Mouse (Mus musculus) heart, embryonic 14.5 days (tissue): ENCODE measurements around the gene Hacd1. TPM values are rescaled to one million over a fixed set of nuclear protein-coding genes. Genes with fewer than 3 reads are reported as not detected.
"Not testable (repeated sequence)": the region's sequence is repeated elsewhere in the genome, so short reads cannot be mapped to it uniquely, and the experiment has no call there.

Source experiments
- ATAC-seq: fragments of 200-750 bp; cut with Nextera tagmentation; 2 replicates; pipeline ENCODE4 v1.8.0; 2017; ENCODE audit warnings: low read depth, moderate TSS enrichment; ENCODE audit not compliant: insufficient number of reproducible peaks, insufficient read depth, low FRiP score
- H3K27ac ChIP-seq, 2 experiments: fragments of 200-500 bp in 1 of 2; fragments of 300-500 bp in 1 of 2; sonication (generic) in 1 of 2; replicated peaks in 1 of 2; 2 replicates each; pipeline ENCODE4 v1.5.1; 2012 to 2014; ENCODE audit warnings: low read depth in 2 of 2, low read length in 2 of 2, control low read depth in 1 of 2, mild to moderate bottlenecking in 1 of 2, mixed read lengths in 1 of 2; ENCODE audit not compliant: control insufficient read depth in 1 of 2, insufficient read depth in 1 of 2
- H3K27me3 ChIP-seq: fragments of 300-500 bp; sonication (generic); 2 replicates; pipeline ENCODE4 v1.6.1; 2014; ENCODE audit warnings: mild to moderate bottlenecking, low read length, control low read depth; ENCODE audit not compliant: control insufficient read depth, insufficient read depth
- H3K36me3 ChIP-seq: fragments of 300-500 bp; sonication (generic); 2 replicates; pipeline ENCODE4 v1.6.1; 2014; ENCODE audit warnings: mild to moderate bottlenecking, control low read depth, low read length, mixed read lengths; ENCODE audit not compliant: control insufficient read depth, insufficient read depth
- H3K4me1 ChIP-seq, 2 experiments: fragments of 200-500 bp in 1 of 2; fragments of 300-500 bp in 1 of 2; sonication (generic) in 1 of 2; 2 replicates each; pipeline ENCODE4 v1.6.1; 2012 to 2014; ENCODE audit warnings: low read length in 2 of 2, control low read depth in 1 of 2, mixed read lengths in 1 of 2; ENCODE audit not compliant: control insufficient read depth in 2 of 2, insufficient read depth in 2 of 2
- H3K4me2 ChIP-seq: fragments of 300-500 bp; sonication (generic); 2 replicates; pipeline ENCODE4 v1.6.1; 2014; ENCODE audit warnings: mild to moderate bottlenecking, low read length
- H3K4me3 ChIP-seq, 2 experiments: fragments of 200-500 bp in 1 of 2; fragments of 300-500 bp in 1 of 2; sonication (generic) in 1 of 2; 2 replicates each; pipeline ENCODE4 v1.5.1; 2012 to 2014; ENCODE audit warnings: low read length in 2 of 2, mild to moderate bottlenecking in 2 of 2, control low read depth in 1 of 2, low read depth in 1 of 2, moderate library complexity in 1 of 2; ENCODE audit not compliant: control insufficient read depth in 1 of 2, insufficient read depth in 1 of 2
- H3K9ac ChIP-seq: fragments of 300-500 bp; sonication (generic); 2 replicates; pipeline ENCODE4 v1.6.1; 2014; ENCODE audit warnings: mild to moderate bottlenecking, low read length
- H3K9me3 ChIP-seq: fragments of 300-500 bp; sonication (generic); 2 replicates; pipeline ENCODE4 v1.6.1; 2016; ENCODE audit warnings: low read length, control low read depth; ENCODE audit not compliant: control insufficient read depth
- WGBS: fragments of 180-500 bp; shearing (Covaris S2); extraction: QIAGEN DNeasy Blood & Tissue Kit; methylation state at CpG from one replicate; pipeline ENCODE4 v1.1.7; 2014; 5-methylcytosine and 5-hydroxymethylcytosine counted together
- polyA plus RNA-seq: library from polyadenylated mRNA; unstranded; fragments of >200 nt; fragmentation: Nextera tagmentation; extraction: Ambion mirVana; gene quantifications from 2 replicates; pipeline ENCODE4 v1.2.1, GENCODE M21; 2014

Hacd1 gene
- polyA plus RNA-seq = 270 and 272 TPM in 2 replicates

DNA sequence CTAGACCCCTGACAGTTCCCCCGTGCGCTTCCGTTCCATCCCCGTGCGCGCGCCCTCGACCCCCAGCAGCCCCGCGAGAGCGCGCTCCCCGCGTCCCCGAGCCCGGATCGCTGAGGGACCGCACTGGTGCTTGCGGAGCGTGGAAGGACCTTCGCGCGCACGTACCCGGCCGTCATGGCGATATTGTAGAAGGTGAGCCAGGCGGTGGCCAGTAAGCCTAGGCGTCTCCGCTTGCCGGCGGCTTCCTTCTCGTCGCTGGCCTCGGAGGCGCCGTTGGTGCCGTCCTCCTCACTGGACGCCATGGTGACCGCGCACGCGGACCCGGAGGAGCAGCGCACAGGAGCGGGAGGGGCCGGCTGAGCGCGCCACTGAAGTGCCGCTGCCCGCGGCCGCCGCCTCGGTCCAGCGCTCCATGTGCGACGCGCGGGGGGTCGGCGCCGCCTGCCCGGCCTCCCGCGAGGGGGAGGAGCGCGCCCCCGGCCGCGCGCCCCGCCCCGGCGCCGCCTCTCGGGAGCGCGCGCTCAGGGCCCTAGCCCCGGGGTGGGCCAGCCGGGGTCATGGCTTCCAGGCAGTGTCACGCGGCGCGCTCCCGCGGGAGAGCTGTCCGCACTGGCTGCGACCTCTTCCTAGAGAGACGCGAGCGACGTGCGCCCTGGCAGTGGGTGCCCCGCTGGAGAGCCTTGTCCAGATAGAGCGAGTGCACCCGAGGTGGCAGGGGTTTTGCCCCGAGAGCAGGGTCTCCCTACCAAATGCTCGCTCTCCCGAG is at the start of gene Hacd1:
Gene Hacd1 (minus strand): TSS at position 570 of the 766 bp plus-strand sequence.
- Histone ChIP-seq H3K27ac (peak within 1 kb of the TSS; percentile 98 to 99), H3K36me3 (no peaks in the 10 kb centered on the region), H3K27me3 (no peaks in the 10 kb centered on the region), H3K4me3 (peak within 1 kb of the TSS; percentile 83 to 98), H3K4me1 (peaks cover 0 to 8% of the 10 kb centered on the region in 2 experiments; a peak in 1 of 4 replicates), H3K9me3 (no peaks in the 10 kb centered on the region), H3K4me2 (peak within 1 kb of the TSS; percentile 72), H3K9ac (peak within 1 kb of the TSS; percentile 80)
- ATAC-seq = peak; percentile 82
- WGBS = 1% methylated on average over 74 of the region's 101 CpGs

DNA sequence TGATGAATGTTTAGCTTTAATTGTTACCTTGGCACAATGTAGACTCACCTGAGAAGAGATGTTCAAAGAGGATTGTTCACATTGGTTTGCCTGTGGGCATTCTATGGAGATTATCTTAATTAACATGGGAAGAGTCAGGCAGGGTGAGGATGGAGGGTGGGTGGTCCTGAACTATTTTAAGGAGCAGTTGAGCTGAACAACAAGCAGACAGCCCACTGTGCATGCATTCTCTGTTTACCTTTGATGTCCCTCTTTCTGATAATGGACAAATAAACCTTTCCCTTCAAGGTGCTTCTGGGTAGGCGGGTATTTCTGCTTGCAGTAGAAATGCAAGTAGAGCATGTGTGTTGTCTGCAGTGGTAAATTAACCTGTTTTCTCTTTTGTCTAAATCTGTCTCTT is 48.0 kb upstream of the Hacd1 start:
- H3K9me3 ChIP-seq = no peaks in the 10 kb centered on the region
- H3K27me3 ChIP-seq = no peaks in the 10 kb centered on the region
- H3K9ac ChIP-seq = no peak overlapping the region
- no peak overlapping the region for H3K27ac ChIP-seq
- H3K4me2 ChIP-seq = no peak overlapping the region
- H3K4me1 ChIP-seq = peaks cover 2 to 19% of the 10 kb centered on the region in 2 experiments; a peak in 2 of 4 replicates
- H3K4me3 ChIP-seq = no peak overlapping the region
- 0 out of 2 replicates have a peak, but pooled peaks cover 6% of the 10 kb centered on the region for H3K36me3 ChIP-seq
- no peak for ATAC-seq
- 100% methylated on average over 1 of the region's 1 CpGs for WGBS

DNA sequence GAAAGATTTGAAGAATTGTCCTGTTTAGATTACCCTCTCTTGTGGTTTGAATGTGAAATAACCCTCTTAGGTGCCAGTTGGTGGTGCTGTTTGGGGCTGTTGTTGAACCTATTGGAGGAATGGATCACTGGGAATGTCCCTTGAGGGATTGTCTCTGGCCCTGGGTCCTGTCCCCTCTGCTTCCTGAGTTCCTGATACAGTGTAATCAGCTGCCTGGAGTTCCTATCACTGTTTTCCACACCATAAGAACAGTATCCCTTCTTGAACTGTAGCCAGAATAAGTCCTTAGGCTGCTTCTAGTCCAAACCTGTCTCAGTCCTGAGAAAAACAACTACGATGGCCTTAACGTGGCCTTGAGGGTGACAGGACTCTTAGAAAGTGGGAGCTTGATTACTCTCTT is 46.7 kb upstream of the Hacd1 start:
- H3K27me3 ChIP-seq = no peaks in the 10 kb centered on the region
- H3K9ac ChIP-seq = no peak overlapping the region
- no peak overlapping the region for H3K27ac ChIP-seq
- H3K4me3 ChIP-seq = no peak overlapping the region
- peaks cover 2 to 19% of the 10 kb centered on the region in 2 experiments; a peak in 2 of 4 replicates for H3K4me1 ChIP-seq
- no peak overlapping the region for H3K4me2 ChIP-seq
- 0 out of 2 replicates have a peak, but pooled peaks cover 6% of the 10 kb centered on the region for H3K36me3 ChIP-seq
- no peaks in the 10 kb centered on the region for H3K9me3 ChIP-seq
- no peak for ATAC-seq
- WGBS = 51% methylated on average over 2 of the region's 2 CpGs

DNA sequence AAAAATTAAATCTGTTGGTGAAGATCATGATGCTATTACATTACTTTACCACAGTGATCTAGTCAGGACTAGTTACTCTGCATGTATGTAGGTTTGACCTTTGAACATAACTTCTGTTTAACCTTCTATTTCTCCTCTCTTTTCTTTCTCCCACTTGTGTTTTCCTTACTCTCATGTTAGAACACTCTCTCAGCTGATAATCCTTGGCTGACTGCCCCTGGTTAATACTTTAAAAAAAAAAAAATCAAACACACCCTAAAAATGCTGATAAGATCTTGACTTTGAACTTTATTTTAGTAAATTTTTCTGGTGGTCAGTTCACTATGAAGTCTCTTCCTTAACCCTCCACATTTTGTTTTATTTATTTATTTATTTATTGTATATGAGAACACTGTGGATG is 44.6 kb upstream of the Hacd1 start:
- Histone ChIP-seq H3K9me3 (no peaks in the 10 kb centered on the region), H3K4me3 (no peak overlapping the region), H3K27me3 (no peaks in the 10 kb centered on the region), H3K9ac (no peak overlapping the region), H3K27ac (no peak overlapping the region), H3K4me2 (no peak overlapping the region), H3K4me1 (peaks cover 2 to 19% of the 10 kb centered on the region in 2 experiments; a peak in 2 of 4 replicates), H3K36me3 (0 out of 2 replicates have a peak, but pooled peaks cover 6% of the 10 kb centered on the region)
- ATAC-seq = no peak

DNA sequence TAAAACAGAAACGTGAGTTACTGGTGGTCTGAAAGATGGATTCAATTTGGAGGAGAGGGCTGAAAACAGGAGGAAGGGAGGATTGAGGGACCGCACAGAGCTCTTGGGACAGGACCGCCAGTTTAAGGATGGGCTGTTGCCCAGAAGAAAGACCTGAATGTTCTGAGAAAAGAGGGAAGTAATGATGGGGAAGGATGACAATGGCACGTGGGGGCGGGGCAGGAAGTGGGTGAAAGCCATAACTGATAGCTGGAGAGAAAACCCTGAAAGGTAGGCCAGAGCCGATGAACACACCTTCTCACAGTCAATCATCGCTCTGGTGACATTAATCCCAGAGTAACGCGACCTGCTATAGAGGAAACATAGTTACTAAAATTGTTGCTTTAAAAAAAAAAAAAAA is 22.6 kb upstream of the Hacd1 start:
- not testable (repeated sequence) for H3K36me3 ChIP-seq, H3K27ac ChIP-seq, H3K4me2 ChIP-seq, ATAC-seq, H3K27me3 ChIP-seq, H3K4me3 ChIP-seq, H3K9me3 ChIP-seq, H3K9ac ChIP-seq
- peaks cover 0 to 16% of the 10 kb centered on the region in 2 experiments; a peak in 2 of 4 replicates for H3K4me1 ChIP-seq
- 89% methylated on average over 8 of the region's 9 CpGs for WGBS

DNA sequence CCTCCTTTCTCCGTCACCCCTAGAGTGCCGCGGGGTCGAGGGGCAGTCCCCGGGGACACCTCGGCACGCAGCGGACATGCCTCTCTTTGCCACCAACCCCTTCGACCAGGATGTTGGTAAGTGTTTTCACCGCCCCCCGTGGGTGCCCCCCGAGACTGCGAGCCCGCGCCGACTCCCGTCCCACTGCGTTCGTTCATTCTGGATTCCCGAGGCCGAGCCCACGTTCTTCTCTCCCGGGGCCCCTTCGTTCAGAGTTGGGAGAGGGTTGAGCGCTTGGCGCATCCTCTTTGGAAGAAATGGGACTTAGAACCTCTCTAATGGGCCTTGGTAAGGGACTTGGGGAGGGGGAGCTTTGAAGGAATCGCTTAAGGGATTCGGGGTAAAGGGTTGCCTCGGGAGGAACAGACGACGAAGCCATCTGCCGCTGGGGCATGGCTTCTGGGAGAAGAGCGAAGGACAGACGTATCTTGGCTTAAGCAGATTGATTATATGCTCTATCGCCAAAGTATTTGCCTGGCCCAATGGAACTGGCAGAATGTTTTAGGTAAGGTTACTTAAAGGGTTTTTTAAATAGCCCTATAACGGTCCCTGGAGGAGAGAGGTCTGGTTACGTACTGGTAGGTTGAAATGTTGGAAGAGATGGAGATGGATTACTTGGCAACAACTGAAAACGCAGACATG is 18.4 kb upstream of the Hacd1 start:
- Histone ChIP-seq H3K27ac (peak overlapping the region; percentile 94 to 95), H3K9me3 (no peaks in the 10 kb centered on the region), H3K27me3 (no peaks in the 10 kb centered on the region), H3K4me1 (peaks cover 0 to 23% of the 10 kb centered on the region in 2 experiments; a peak in 2 of 4 replicates), H3K9ac (peak overlapping the region; percentile 98), H3K36me3 (no peaks in the 10 kb centered on the region), H3K4me2 (peak overlapping the region; percentile 87), H3K4me3 (peak overlapping the region; percentile 84 to 94)
- no peak for ATAC-seq
- under 1% methylated on average over 38 of the region's 38 CpGs for WGBS

DNA sequence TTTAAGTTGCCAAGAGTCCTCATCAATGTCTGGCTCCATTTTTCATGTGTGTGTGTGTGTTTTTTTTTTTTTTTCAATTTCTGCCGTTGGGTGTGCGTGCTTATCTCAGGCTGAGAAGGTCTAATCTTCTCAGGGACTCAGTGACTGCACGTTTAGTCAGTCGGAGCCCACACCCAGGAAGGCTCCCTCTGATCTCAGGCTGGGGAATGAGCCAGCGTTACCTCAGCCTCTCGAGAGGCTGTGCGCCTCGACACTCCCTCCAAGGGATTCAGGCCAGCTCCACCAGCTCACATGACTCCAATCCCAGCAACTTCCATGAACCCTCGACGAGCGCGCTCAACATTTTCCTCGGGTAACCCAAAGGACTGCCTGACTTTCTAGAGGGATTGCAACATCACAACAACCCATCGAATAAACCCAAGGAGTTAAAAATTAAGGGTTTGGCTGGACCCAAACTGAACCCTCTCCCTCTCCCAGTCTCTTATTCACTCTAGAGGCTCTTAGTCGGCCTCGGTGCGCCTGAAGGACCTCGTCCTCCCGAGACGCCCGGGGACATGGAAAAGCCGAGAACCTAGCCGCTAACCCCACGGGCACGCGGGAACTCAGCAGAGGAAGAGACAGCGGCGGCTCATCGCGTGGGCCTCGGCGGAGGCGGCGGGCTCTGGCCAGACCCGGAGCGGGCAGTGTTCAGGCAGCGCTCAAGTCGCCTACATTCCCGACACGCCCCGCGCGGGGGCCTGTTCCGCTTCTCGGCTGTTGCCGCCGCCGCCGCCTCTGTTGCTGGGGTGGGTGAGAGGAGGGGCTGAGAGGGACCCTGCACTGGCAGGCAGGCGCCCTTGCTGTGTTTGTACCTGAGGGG is 17.7 kb upstream of the Hacd1 start, which contains the start of gene Stam:
Gene Stam (plus strand): TSS at position 737 of the 859 bp plus-strand sequence.
- WGBS = under 1% methylated on average over 48 of the region's 50 CpGs
- peak within 1 kb of the TSS; percentile 94 to 95 for H3K27ac ChIP-seq
- no peaks in the 10 kb centered on the region for H3K27me3 ChIP-seq
- peaks cover 0 to 23% of the 10 kb centered on the region in 2 experiments; a peak in 2 of 4 replicates for H3K4me1 ChIP-seq
- H3K36me3 ChIP-seq = no peaks in the 10 kb centered on the region
- H3K9ac ChIP-seq = peak within 1 kb of the TSS; percentile 98
- H3K4me2 ChIP-seq = peak within 1 kb of the TSS; percentile 87
- ATAC-seq = peak; percentile 91
- no peaks in the 10 kb centered on the region for H3K9me3 ChIP-seq
- H3K4me3 ChIP-seq = peak within 1 kb of the TSS; percentile 84 to 94
